Mouse (Mus musculus) ES-Bruce4 (cell line): Measurements from ENCODE around the gene Tmem174.

Experiments
- EP300 ChIP-seq: IDR thresholded peaks from 2 replicates; pipeline ENCODE4 v1.6.1; 2011; ENCODE audit warnings: low read depth, low read length; ENCODE audit not compliant: insufficient read depth
- POLR2A ChIP-seq: IDR thresholded peaks from one replicate; pipeline ENCODE4 v1.8.1; 2011; ENCODE audit warnings: low read length; ENCODE audit not compliant: insufficient read depth

GRCm38 (mm10) chr13:98622881-98623549 lies 14.2 kb downstream of the Tmem174 start:
- TF ChIP-seq POLR2A (no peak), EP300 (no peak)
